Mouse (Mus musculus) small intestine, adult 2 months (tissue): ENCODE measurements around the gene Nr6a1. TPM values are rescaled to one million over a fixed set of nuclear protein-coding genes. Genes with fewer than 3 reads are reported as not detected.

ENCODE experiments used
- H3K27ac ChIP-seq: fragments of 200-500 bp; 2 replicates; pipeline ENCODE4 v1.5.1; 2012; ENCODE audit warnings: low read depth, low read length, control low read depth, inconsistent platforms; ENCODE audit not compliant: insufficient read depth
- H3K27me3 ChIP-seq: fragments of 200-500 bp; 2 replicates; pipeline ENCODE4 v1.6.1; 2012; ENCODE audit warnings: mild to moderate bottlenecking, moderate library complexity, low read length, inconsistent platforms; ENCODE audit not compliant: control insufficient read depth, insufficient read depth
- H3K36me3 ChIP-seq: fragments of 200-500 bp; 2 replicates; pipeline ENCODE4 v1.6.1; 2012; ENCODE audit warnings: mild to moderate bottlenecking, low read length, control low read depth, inconsistent platforms; ENCODE audit not compliant: control insufficient read depth, insufficient read depth
- H3K4me1 ChIP-seq: fragments of 200-500 bp; 2 replicates; pipeline ENCODE4 v1.6.1; 2012; ENCODE audit warnings: low read length, inconsistent platforms, mixed read lengths; ENCODE audit not compliant: control insufficient read depth, insufficient read depth, insufficient read length
- H3K4me3 ChIP-seq: fragments of 200-500 bp; 2 replicates; pipeline ENCODE4 v1.5.1; 2012; ENCODE audit warnings: low read depth, mild to moderate bottlenecking, control low read depth, inconsistent platforms, low read length, moderate library complexity
- CTCF ChIP-seq: fragments of 200-500 bp; IDR thresholded peaks from 2 replicates; pipeline ENCODE4 v1.5.1; 2012; ENCODE audit warnings: low read depth, mild to moderate bottlenecking, control low read depth, inconsistent platforms, low read length, moderate library complexity, mixed read lengths; ENCODE audit not compliant: insufficient replicate concordance, insufficient read length; ENCODE audit errors: extremely low read depth
- POLR2A ChIP-seq: fragments of 200-500 bp; IDR thresholded peaks from 2 replicates; pipeline ENCODE4 v1.6.1; 2012; ENCODE audit warnings: low read depth, mild to moderate bottlenecking, control low read depth, inconsistent platforms, low read length, moderate library complexity
- WGBS: fragments of 180-500 bp; shearing (Covaris S2); methylation state at CpG from one replicate; pipeline ENCODE4 v1.1.7; 2018; 5-methylcytosine and 5-hydroxymethylcytosine counted together
- polyA plus RNA-seq: library from polyadenylated mRNA; depleted of rRNA; stranded (reverse); fragments of >200 nt; gene quantifications from 2 replicates; pipeline ENCODE4 v1.2.3, GENCODE M21; 2012

Nr6a1 gene
- polyA plus RNA-seq, 1 experiment: 7.2 TPM

DNA sequence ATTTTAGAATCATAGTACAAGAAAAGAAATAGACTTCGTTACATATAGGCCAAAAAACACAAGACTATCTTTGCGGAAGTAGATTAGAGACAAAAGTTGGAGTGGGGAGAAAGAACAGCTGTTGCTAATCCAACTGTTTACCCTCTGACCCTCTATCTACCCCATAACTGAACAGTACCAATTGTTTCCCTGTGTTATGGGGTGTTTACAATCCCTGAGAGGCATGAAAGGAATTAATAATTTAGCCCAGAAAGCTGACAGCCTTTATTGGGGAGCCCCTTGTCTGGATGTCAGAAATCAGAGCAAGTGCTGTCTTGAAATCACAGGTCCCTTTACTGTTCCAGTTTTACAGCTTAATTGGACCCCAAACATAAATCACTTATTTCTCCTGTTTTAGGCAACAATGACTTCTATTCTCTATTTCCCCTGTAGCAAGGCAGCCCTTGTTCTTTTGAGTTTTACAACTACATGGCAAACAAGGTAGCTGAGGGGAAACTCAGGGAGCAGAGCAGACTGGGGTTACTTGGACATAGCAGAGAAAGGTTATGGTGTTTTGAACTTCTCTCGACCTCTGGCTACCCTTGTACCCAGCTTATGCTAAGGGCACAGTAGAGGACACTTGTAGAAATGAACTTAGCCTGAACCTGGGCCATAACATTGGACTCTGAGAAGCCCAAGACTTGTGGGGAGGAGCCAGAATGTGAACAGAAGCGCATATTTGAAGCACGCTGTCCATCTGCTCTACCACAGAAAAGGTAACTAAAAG is 46.4 kb downstream of the Nr6a1 start:
- Histone ChIP-seq H3K27ac (no peak overlapping the region), H3K4me1 (0 out of 2 replicates have a peak, but pooled peaks cover 3% of the 10 kb centered on the region), H3K4me3 (no peak overlapping the region), H3K36me3 (no peaks in the 10 kb centered on the region), H3K27me3 (no peaks in the 10 kb centered on the region)
- WGBS: 37% methylated on average over 5 of the region's 5 CpGs
- TF ChIP-seq CTCF (no peak), POLR2A (no peak)

DNA sequence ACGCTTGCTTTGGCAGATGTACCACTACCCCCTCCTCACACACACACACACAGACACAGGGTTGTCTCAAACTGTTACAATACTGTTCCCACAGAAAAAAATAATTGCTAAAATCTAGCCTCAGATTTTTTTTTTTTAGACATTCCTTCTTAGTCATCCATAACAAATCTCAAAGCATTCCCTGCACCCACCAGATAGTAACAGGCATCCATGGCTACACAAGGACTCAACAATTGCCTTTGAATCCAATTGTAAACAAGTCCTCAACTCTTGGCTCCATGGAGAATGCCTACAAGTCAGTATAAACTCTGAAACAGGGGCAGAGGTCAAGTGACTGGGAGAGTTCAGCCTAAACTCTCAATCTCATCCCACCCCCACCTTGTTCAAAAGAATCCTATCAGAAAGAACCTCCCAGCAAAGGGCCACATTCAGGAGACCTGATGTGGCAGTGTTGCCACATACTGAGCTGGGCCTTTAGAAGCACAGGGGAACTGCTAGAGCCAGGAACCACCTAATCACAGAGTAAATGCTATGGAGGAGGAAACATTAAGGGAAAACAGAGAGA is 52.9 kb downstream of the Nr6a1 start:
- peaks cover 2% of the 10 kb centered on the region; the same call in 1 of the 2 replicates for H3K4me1 ChIP-seq
- no peaks in the 10 kb centered on the region for H3K36me3 ChIP-seq
- H3K27ac ChIP-seq: no peak overlapping the region
- no peaks in the 10 kb centered on the region for H3K27me3 ChIP-seq
- H3K4me3 ChIP-seq: no peak overlapping the region
- no peak for TF ChIP-seq CTCF
- no peak for TF ChIP-seq POLR2A
- 80% methylated on average over 1 of the region's 1 CpGs for WGBS

DNA sequence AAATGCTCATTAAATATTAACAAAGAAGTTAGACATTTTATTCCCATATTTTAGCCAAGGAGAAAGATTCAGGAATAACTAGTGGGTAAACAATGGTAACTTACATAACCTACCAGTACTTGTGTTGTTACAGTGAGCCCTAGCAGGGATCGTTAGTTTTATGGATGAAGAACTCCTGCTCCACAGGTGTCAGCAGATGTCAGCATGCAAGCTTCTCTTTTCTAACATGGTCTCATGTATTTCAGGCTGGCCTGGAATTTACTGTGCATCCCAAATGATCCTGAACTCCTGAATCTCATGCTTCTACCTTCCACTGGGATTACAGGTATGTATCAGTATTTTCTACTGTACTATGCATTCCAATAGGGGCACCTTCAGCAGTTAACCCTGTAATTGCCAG is 54.8 kb downstream of the Nr6a1 start:
- Histone ChIP-seq H3K27ac (no peak overlapping the region), H3K36me3 (no peaks in the 10 kb centered on the region), H3K4me3 (no peak overlapping the region), H3K4me1 (peaks cover 2% of the 10 kb centered on the region; the same call in 1 of the 2 replicates), H3K27me3 (no peaks in the 10 kb centered on the region)
- 30% methylated on average over 1 of the region's 1 CpGs for WGBS
- TF ChIP-seq CTCF (no peak), POLR2A (no peak)

DNA sequence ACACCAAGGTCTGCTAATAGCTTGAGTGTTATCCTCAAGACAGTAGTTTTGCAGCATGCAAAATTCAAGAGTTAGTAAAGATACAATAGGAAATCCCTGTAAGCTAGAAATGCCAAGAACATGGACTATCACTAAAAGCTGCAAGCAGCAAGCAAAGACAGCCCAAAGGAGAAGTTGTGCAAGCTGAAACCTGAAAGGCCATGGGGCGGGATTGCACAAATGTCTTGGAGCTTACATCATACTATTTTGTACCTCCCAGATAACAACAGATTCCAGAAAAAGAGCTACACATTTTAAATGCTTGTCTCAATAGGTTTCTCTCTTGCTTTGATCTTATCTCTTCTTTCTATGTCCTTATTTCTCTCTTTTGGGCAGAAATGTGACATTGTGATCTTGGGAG is 60.8 kb downstream of the Nr6a1 start:
- Histone ChIP-seq H3K4me1 (no peaks in the 10 kb centered on the region), H3K36me3 (no peaks in the 10 kb centered on the region), H3K27ac (no peak overlapping the region), H3K27me3 (no peaks in the 10 kb centered on the region), H3K4me3 (no peak overlapping the region)
- TF ChIP-seq POLR2A: no peak
- no peak for TF ChIP-seq CTCF
- 79% methylated on average over 1 of the region's 1 CpGs for WGBS

DNA sequence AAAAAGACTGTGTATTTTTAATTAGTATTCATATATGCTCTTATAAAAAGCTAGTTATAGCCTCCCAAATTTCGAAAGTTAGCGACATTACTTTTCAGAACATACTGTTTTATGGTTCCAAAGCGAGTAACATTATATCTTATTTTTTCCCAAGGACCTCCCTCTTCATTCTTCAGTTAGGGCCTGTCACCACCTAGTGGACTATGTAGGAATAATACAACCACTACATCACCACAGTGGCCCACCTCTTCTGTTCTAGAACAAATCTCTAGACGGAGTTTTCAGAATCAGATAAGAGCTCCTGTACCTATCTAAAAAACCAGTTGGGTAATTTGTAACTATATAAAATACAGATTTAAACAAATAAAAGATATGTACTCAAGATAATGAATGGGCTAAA is 63.5 kb downstream of the Nr6a1 start:
- 51% methylated on average over 4 of the region's 4 CpGs for WGBS
- H3K4me3 ChIP-seq: no peak overlapping the region
- H3K4me1 ChIP-seq: no peaks in the 10 kb centered on the region
- no peaks in the 10 kb centered on the region for H3K27me3 ChIP-seq
- H3K27ac ChIP-seq: no peak overlapping the region
- H3K36me3 ChIP-seq: no peaks in the 10 kb centered on the region
- TF ChIP-seq POLR2A (no peak), CTCF (no peak)

DNA sequence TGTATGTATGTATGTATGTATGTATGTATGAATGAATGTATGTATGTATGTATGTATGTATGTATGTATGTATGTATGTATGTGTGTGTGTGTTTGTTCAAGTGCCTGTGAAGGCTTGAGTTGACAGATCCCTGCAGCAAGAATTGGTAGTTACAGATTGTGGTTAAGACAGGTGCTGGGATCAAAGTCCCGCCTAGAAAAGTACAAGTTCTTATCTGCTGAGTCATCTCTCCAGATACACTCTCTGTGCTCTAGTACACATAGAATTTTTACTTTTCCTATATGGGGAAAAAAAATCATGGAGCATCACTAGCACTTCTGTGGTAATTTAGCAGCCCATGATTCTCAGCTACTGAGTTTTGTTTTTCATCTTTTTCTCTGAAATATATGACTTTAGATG is 75.7 kb downstream of the Nr6a1 start:
- WGBS: 25% methylated on average over 1 of the region's 1 CpGs
- H3K4me3 ChIP-seq: no peak overlapping the region
- H3K4me1 ChIP-seq: no peaks in the 10 kb centered on the region
- no peaks in the 10 kb centered on the region for H3K27me3 ChIP-seq
- TF ChIP-seq CTCF: no peak
- TF ChIP-seq POLR2A: no peak
- H3K36me3 ChIP-seq: 0 out of 2 replicates have a peak, but pooled peaks cover 1% of the 10 kb centered on the region
- no peak overlapping the region for H3K27ac ChIP-seq

DNA sequence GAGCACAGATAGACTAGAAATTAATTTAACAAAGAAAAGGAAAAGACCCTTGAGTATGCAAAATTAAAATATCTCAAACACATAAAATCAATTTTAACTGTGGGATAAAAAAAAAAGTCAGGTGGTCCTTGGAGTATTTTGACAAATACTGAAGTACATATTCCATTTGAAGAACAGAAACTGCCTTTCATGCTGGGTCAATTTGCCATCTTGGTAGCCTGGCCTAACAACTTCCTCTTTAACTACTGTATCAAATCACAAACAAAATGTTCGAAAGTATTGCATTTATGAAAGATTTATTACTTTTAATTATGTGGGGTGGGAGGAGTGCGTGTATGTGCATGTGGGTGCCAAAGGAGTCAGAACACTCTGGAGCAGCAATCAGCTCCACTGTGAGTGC is 81.2 kb downstream of the Nr6a1 start:
- Histone ChIP-seq H3K4me3 (no peak overlapping the region), H3K4me1 (no peaks in the 10 kb centered on the region), H3K27me3 (no peaks in the 10 kb centered on the region), H3K36me3 (0 out of 2 replicates have a peak, but pooled peaks cover 1% of the 10 kb centered on the region), H3K27ac (no peak overlapping the region)
- no peak for TF ChIP-seq CTCF
- no peak for TF ChIP-seq POLR2A
- 64% methylated on average over 2 of the region's 2 CpGs for WGBS
